Mouse (Mus musculus) neural tube, embryonic 14.5 days (tissue): Measurements from ENCODE around the gene Fam19a3. TPM values are rescaled to one million over a fixed set of nuclear protein-coding genes. Genes with fewer than 3 reads are reported as not detected.
"Not testable (repeated sequence)": the region's sequence is repeated elsewhere in the genome, so short reads cannot be mapped to it uniquely, and the experiment has no call there.

ENCODE experiments used
- ATAC-seq: fragments of 200-750 bp; cut with Nextera tagmentation; 2 replicates; pipeline ENCODE4 v1.8.0; 2017; ENCODE audit warnings: low read depth, mild to moderate bottlenecking, moderate TSS enrichment, moderate library complexity
- H3K27ac ChIP-seq: fragments of 300-500 bp; sonication (generic); 2 replicates; pipeline ENCODE4 v1.5.1; 2014; ENCODE audit warnings: low read depth, mild to moderate bottlenecking, control low read depth, low read length, moderate library complexity, mixed read lengths
- H3K27me3 ChIP-seq: fragments of 300-500 bp; sonication (generic); 2 replicates; pipeline ENCODE4 v1.6.1; 2014; ENCODE audit warnings: low read length; ENCODE audit not compliant: control insufficient read depth, insufficient read depth
- H3K36me3 ChIP-seq: fragments of 300-500 bp; sonication (generic); 2 replicates; pipeline ENCODE4 v1.6.1; 2014; ENCODE audit warnings: low read length, mixed read lengths; ENCODE audit not compliant: control insufficient read depth, insufficient read depth
- H3K4me1 ChIP-seq: fragments of 300-500 bp; sonication (generic); 2 replicates; pipeline ENCODE4 v1.6.1; 2014; ENCODE audit warnings: low read length; ENCODE audit not compliant: control insufficient read depth, insufficient read depth
- H3K4me2 ChIP-seq: fragments of 300-500 bp; sonication (generic); 2 replicates; pipeline ENCODE4 v1.6.1; 2014; ENCODE audit warnings: mild to moderate bottlenecking, low read depth, low read length, control low read depth
- H3K4me3 ChIP-seq: fragments of 300-500 bp; sonication (generic); 2 replicates; pipeline ENCODE4 v1.5.1; 2014; ENCODE audit warnings: low read depth, low read length, control low read depth, mixed read lengths
- H3K9ac ChIP-seq: fragments of 300-500 bp; sonication (generic); replicated peaks from 2 replicates; pipeline ENCODE4 v1.6.1; 2014; ENCODE audit warnings: low read depth, mild to moderate bottlenecking, control low read depth, low read length, mixed read lengths
- H3K9me3 ChIP-seq: fragments of 300-500 bp; sonication (generic); 2 replicates; pipeline ENCODE4 v1.6.1; 2016; ENCODE audit warnings: low read length; ENCODE audit not compliant: control insufficient read depth
- WGBS: fragments of 180-500 bp; shearing (Covaris S2); extraction: QIAGEN DNeasy Blood & Tissue Kit; methylation state at CpG from one replicate; pipeline ENCODE4 v1.1.7; 2014; 5-methylcytosine and 5-hydroxymethylcytosine counted together
- polyA plus RNA-seq: library from polyadenylated mRNA; unstranded; fragments of >200 nt; fragmentation: Nextera tagmentation; extraction: Ambion mirVana; gene quantifications from 2 replicates; pipeline ENCODE4 v1.2.1, GENCODE M21; 2014

Gene Fam19a3
- polyA plus RNA-seq, 1 experiment from 2014 or later, result not detected

GRCm38 (mm10) chr3:104762103-104762863, 19.4 kb downstream of the Fam19a3 start:
- H3K9me3 ChIP-seq, H3K27ac ChIP-seq, H3K4me1 ChIP-seq, H3K4me3 ChIP-seq, H3K36me3 ChIP-seq, H3K4me2 ChIP-seq, ATAC-seq, H3K9ac ChIP-seq, H3K27me3 ChIP-seq: not testable (repeated sequence)
- WGBS, result 27% methylated on average over 17 of the region's 20 CpGs

DNA sequence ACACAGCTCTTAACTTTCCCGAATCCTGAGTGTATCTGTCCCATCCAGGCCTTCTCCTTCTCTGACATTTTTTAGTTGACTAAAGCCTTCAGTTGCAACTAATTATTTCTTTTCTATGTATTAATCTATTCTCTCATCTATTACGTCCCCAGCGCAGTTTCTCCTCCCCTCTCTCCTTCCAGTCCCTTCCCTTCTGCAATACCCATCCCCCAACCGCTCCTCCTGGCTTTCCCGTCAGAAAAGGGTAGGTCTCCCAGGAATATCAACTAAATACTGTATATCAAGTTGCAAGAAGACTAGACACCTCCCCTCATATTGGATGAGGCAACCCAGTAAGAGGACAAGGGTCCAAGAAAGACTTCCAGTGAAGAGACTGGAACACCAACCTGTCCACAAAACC, 22.8 kb downstream of the Fam19a3 start:
- Histone ChIP-seq H3K9ac (0 out of 2 replicates have a peak overlapping the region, but pooled peaks have one; percentile 39), H3K9me3 (no peaks in the 10 kb centered on the region), H3K4me3 (peak overlapping the region; percentile 30; the same call in 1 of the 2 replicates), H3K4me2 (peak overlapping the region; percentile 54), H3K4me1 (0 out of 2 replicates have a peak, but pooled peaks cover 3% of the 10 kb centered on the region), H3K27ac (no peak overlapping the region), H3K27me3 (no peaks in the 10 kb centered on the region), H3K36me3 (no peaks in the 10 kb centered on the region)
- 12% methylated on average over 5 of the region's 5 CpGs for WGBS
- ATAC-seq, result 0 out of 2 replicates have a peak, but pooled peaks have one; percentile 46

DNA sequence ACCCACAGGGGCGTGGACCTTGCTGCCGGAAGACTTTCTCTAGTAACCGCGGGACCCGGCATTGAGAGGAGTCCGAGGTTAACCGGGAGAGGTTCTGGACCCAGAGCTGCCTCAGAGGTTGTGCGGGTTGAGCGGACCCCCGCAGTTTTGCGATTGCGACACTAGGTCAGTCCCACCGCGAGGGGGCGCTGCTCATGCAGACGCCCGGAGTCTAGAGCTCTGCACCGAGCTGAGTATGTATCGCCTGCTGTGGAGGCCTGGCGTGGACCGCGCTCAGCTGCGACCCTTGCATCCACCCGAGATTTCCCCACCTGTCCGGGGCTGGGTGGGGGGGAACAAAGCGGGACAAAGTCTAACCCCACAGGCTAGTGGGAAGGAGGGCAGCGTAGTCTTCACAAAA, 23.2 kb downstream of the Fam19a3 start:
- peak overlapping the region; percentile 39; the same call in 1 of the 2 replicates for H3K9ac ChIP-seq
- peak overlapping the region; percentile 54 for H3K4me2 ChIP-seq
- peak; percentile 82 for ATAC-seq
- WGBS, result 3% methylated on average over 27 of the region's 27 CpGs
- no peaks in the 10 kb centered on the region for H3K9me3 ChIP-seq
- no peaks in the 10 kb centered on the region for H3K36me3 ChIP-seq
- 0 out of 2 replicates have a peak, but pooled peaks cover 3% of the 10 kb centered on the region for H3K4me1 ChIP-seq
- peak overlapping the region; percentile 30; the same call in 1 of the 2 replicates for H3K4me3 ChIP-seq
- H3K27me3 ChIP-seq, result no peaks in the 10 kb centered on the region
- H3K27ac ChIP-seq, result no peak overlapping the region

- 19% methylated on average over 19 of the region's 25 CpGs for WGBS
- not testable (repeated sequence) for H3K9me3 ChIP-seq, ATAC-seq, H3K4me2 ChIP-seq, H3K36me3 ChIP-seq, H3K27me3 ChIP-seq, H3K9ac ChIP-seq, H3K4me1 ChIP-seq, H3K4me3 ChIP-seq, H3K27ac ChIP-seq
Measured at GRCm38 (mm10) chr3:104752845-104753244, 28.8 kb downstream of the Fam19a3 start.

DNA sequence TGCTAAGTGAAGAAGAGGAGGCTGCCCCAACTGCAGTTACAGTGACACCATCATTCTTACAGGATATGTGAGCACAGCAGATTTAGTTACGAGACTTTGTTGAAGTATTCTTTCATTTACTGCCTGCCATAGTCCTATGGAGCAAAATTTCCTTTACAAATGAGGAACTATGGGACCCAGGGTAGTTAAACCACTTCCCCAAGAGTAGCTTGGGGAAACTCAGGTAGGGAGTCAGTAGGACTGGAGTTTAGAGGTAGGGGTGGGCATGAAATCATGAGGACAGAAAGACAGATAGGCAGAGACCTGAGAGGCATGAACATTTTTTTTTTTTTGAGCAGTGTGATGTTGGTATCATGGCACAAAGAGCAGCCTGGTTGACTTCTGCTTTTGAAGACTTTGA, 37.8 kb downstream of the Fam19a3 start:
- H3K27me3 ChIP-seq, result no peaks in the 10 kb centered on the region
- no peaks in the 10 kb centered on the region for H3K9me3 ChIP-seq
- no peak for ATAC-seq
- H3K9ac ChIP-seq, result no peak overlapping the region
- H3K36me3 ChIP-seq, result no peaks in the 10 kb centered on the region
- no peak overlapping the region for H3K4me3 ChIP-seq
- no peak overlapping the region for H3K27ac ChIP-seq
- no peak overlapping the region for H3K4me2 ChIP-seq
- H3K4me1 ChIP-seq, result no peaks in the 10 kb centered on the region
- 81% methylated on average over 1 of the region's 1 CpGs for WGBS

DNA sequence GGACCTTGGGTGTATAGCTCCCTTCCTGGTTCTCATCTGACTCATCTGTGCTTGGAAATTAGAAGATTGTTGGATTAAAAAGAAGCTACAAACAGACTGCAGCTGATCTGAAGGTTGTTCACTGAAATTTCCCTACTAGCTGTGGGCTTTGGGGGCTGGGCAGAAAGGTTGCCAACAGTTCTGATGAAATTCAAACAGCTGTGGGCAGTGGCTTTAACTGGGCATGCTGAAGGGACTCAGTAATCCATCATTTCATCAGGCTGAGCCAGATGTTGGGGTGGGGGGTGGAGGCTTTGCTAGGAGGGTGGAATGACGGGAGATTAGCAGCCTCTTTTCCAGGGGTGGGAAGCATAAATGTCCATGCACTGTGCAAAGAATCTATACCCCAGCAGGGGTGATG, 38.5 kb downstream of the Fam19a3 start:
- Histone ChIP-seq H3K27me3 (no peaks in the 10 kb centered on the region), H3K9ac (no peak overlapping the region), H3K9me3 (no peaks in the 10 kb centered on the region), H3K4me3 (no peak overlapping the region), H3K27ac (no peak overlapping the region), H3K4me2 (no peak overlapping the region), H3K36me3 (no peaks in the 10 kb centered on the region), H3K4me1 (no peaks in the 10 kb centered on the region)
- ATAC-seq, result no peak
- 57% methylated on average over 1 of the region's 1 CpGs for WGBS

DNA sequence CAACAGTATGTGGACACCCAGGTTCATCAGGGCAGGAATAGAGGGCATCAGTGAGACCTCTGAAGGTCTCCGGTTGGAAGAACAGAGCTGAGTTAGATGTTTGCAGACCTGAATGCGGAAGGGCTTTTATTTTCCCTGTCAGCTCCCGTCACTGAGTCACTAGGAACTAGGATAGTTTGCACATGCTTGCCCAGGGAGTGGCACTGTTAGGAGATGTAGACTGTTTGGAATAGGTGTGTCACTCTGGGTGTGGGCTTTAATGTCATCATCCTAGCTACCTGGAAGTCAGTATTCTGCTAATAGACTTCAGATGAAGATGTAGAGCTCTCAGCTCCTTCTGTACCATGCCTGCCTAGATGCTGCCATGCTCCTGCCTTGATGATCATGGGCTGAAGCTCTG, 39.7 kb downstream of the Fam19a3 start:
- no peaks in the 10 kb centered on the region for H3K27me3 ChIP-seq
- H3K36me3 ChIP-seq, result no peaks in the 10 kb centered on the region
- WGBS, result 92% methylated on average over 3 of the region's 3 CpGs
- H3K4me3 ChIP-seq, result no peak overlapping the region
- no peaks in the 10 kb centered on the region for H3K4me1 ChIP-seq
- H3K9ac ChIP-seq, result no peak overlapping the region
- H3K27ac ChIP-seq, result no peak overlapping the region
- no peak overlapping the region for H3K4me2 ChIP-seq
- ATAC-seq, result no peak
- H3K9me3 ChIP-seq, result no peaks in the 10 kb centered on the region

- Histone ChIP-seq H3K9ac (no peak overlapping the region), H3K36me3 (no peaks in the 10 kb centered on the region), H3K4me1 (no peaks in the 10 kb centered on the region), H3K4me2 (no peak overlapping the region), H3K27ac (no peak overlapping the region), H3K27me3 (no peaks in the 10 kb centered on the region), H3K4me3 (no peak overlapping the region), H3K9me3 (no peaks in the 10 kb centered on the region)
- ATAC-seq, result no peak
- WGBS, result 65% methylated on average over 7 of the region's 7 CpGs
Measured at GRCm38 (mm10) chr3:104734654-104735053, 47.0 kb downstream of the Fam19a3 start.

- no peak overlapping the region for H3K4me2 ChIP-seq
- H3K27ac ChIP-seq, result no peak overlapping the region
- no peak overlapping the region for H3K9ac ChIP-seq
- 59% methylated on average over 3 of the region's 3 CpGs for WGBS
- H3K4me1 ChIP-seq, result no peaks in the 10 kb centered on the region
- ATAC-seq, result no peak
- no peak overlapping the region for H3K4me3 ChIP-seq
- no peaks in the 10 kb centered on the region for H3K36me3 ChIP-seq
- H3K9me3 ChIP-seq, result no peaks in the 10 kb centered on the region
- no peaks in the 10 kb centered on the region for H3K27me3 ChIP-seq
Measured at GRCm38 (mm10) chr3:104732907-104733306, 48.7 kb downstream of the Fam19a3 start.
